Mouse (Mus musculus) forebrain, embryonic 16.5 days (tissue): ENCODE results near the gene Krt35. TPM values are rescaled to one million over a fixed set of nuclear protein-coding genes. Genes with fewer than 3 reads are reported as not detected.

Experiments
- ATAC-seq: fragments of 200-750 bp; cut with Nextera tagmentation; 2 replicates; pipeline ENCODE4 v1.8.0; 2017; ENCODE audit warnings: mild to moderate bottlenecking, moderate library complexity
- H3K27ac ChIP-seq: fragments of 300-500 bp; sonication (generic); 2 replicates; pipeline ENCODE4 v1.5.1; 2014; ENCODE audit warnings: low read length, control low read depth
- H3K27me3 ChIP-seq: fragments of 300-500 bp; sonication (generic); replicated peaks from 2 replicates; pipeline ENCODE4 v1.6.1; 2014; ENCODE audit warnings: low read length; ENCODE audit not compliant: control insufficient read depth, insufficient read depth
- H3K36me3 ChIP-seq: fragments of 300-500 bp; sonication (generic); 2 replicates; pipeline ENCODE4 v1.6.1; 2014; ENCODE audit not compliant: control insufficient read depth, insufficient read depth
- H3K4me1 ChIP-seq: fragments of 300-500 bp; sonication (generic); replicated peaks from 2 replicates; pipeline ENCODE4 v1.6.1; 2014; ENCODE audit warnings: low read length; ENCODE audit not compliant: control insufficient read depth, insufficient read depth
- H3K4me2 ChIP-seq: fragments of 300-500 bp; sonication (generic); 2 replicates; pipeline ENCODE4 v1.6.1; 2014; ENCODE audit warnings: mild to moderate bottlenecking, low read length, control low read depth
- H3K4me3 ChIP-seq: fragments of 300-500 bp; sonication (generic); replicated peaks from 2 replicates; pipeline ENCODE4 v1.5.1; 2014; ENCODE audit warnings: mild to moderate bottlenecking, low read length, control low read depth
- H3K9ac ChIP-seq: fragments of 300-500 bp; sonication (generic); replicated peaks from 2 replicates; pipeline ENCODE4 v1.6.1; 2014; ENCODE audit warnings: low read depth, low read length, control low read depth
- H3K9me3 ChIP-seq: fragments of 300-500 bp; sonication (generic); 2 replicates; pipeline ENCODE4 v1.6.1; 2016; ENCODE audit warnings: low read length; ENCODE audit not compliant: control insufficient read depth
- WGBS: fragments of 180-500 bp; shearing (Covaris S2); extraction: QIAGEN DNeasy Blood & Tissue Kit; methylation state at CpG from one replicate; pipeline ENCODE4 v1.1.7; 2014; 5-methylcytosine and 5-hydroxymethylcytosine counted together
- polyA plus RNA-seq: library from polyadenylated mRNA; unstranded; fragments of >200 nt; fragmentation: Nextera tagmentation; extraction: Ambion mirVana; gene quantifications from 2 replicates; pipeline ENCODE4 v1.2.1, GENCODE M21; 2015

Gene Krt35
- not detected in 2 replicates for polyA plus RNA-seq

GRCm38 (mm10) chr11:100096141-100096540, at the start of gene Krt35:
TSS of gene Krt35 (minus strand) at chr11:100096241.
- Histone ChIP-seq H3K4me1 (no peaks in the 10 kb centered on the region), H3K9me3 (no peaks in the 10 kb centered on the region), H3K36me3 (no peaks in the 10 kb centered on the region), H3K27me3 (no peaks in the 10 kb centered on the region), H3K27ac (no peak within 1 kb of the TSS), H3K4me2 (no peak within 1 kb of the TSS), H3K9ac (no peak within 1 kb of the TSS), H3K4me3 (no peak within 1 kb of the TSS)
- ATAC-seq: no peak
- WGBS: 42% methylated on average over 9 of the region's 9 CpGs

DNA sequence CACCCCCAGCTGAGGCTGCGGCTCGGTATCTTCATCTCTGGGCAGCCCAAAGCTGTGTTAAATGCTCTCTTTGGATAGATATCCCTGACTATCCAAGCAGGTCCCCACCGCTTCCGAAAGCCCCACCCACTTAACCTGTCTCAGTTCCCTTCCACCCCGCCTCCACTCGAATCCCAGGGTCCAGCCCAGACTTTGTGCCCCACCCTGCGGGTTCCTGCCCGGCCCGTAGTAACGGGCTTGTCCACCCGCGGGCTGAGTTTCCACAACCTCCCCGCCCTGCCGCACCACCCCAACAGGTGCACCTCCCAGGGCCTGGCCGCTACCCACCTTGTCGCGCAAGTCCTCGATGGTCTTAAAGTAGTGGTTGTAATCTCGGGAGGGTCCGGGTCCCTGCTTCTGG, 49.1 kb upstream of the Krt35 start:
- Histone ChIP-seq H3K27ac (no peak overlapping the region), H3K9ac (no peak overlapping the region), H3K4me1 (0 out of 2 replicates have a peak, but pooled peaks cover 6% of the 10 kb centered on the region), H3K36me3 (no peaks in the 10 kb centered on the region), H3K9me3 (no peaks in the 10 kb centered on the region), H3K27me3 (peaks cover 22% of the 10 kb centered on the region), H3K4me2 (peak overlapping the region; percentile 27), H3K4me3 (no peak overlapping the region)
- ATAC-seq: no peak
- 2% methylated on average over 20 of the region's 20 CpGs for WGBS

DNA sequence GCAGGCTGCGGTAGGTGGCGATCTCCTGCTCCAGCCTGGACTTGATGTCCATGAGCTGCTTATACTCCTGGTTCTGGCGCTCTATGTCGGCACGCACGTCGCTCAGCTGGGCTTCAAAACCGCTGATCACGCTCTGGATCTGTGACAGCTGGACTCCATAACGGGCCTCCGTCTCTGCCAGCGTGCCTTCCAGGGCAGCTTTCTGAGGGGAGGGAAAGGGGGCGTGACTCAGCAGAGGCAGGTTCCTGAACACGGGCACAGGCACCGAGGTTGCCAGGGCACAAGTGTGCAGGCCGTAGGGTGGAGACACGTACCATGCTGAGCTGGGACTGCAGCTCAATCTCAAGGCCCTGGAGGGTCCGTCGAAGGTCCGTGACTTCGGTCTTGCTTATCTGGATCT, 44.9 kb upstream of the Krt35 start:
- Histone ChIP-seq H3K27me3 (peaks cover 14% of the 10 kb centered on the region), H3K9ac (no peak overlapping the region), H3K4me3 (no peak overlapping the region), H3K36me3 (no peaks in the 10 kb centered on the region), H3K4me2 (no peak overlapping the region), H3K27ac (no peak overlapping the region), H3K4me1 (peaks cover 12% of the 10 kb centered on the region; the same call in 1 of the 2 replicates), H3K9me3 (no peaks in the 10 kb centered on the region)
- ATAC-seq: no peak
- 80% methylated on average over 21 of the region's 21 CpGs for WGBS

GRCm38 (mm10) chr11:100139391-100139790, 43.4 kb upstream of the Krt35 start:
- Histone ChIP-seq H3K4me2 (no peak overlapping the region), H3K4me3 (no peak overlapping the region), H3K9me3 (no peaks in the 10 kb centered on the region), H3K9ac (no peak overlapping the region), H3K4me1 (peaks cover 6% of the 10 kb centered on the region; the same call in 1 of the 2 replicates), H3K27me3 (peaks cover 6% of the 10 kb centered on the region; the same call in 1 of the 2 replicates), H3K27ac (no peak overlapping the region), H3K36me3 (no peaks in the 10 kb centered on the region)
- no peak for ATAC-seq
- 75% methylated on average over 2 of the region's 2 CpGs for WGBS

- H3K9me3 ChIP-seq: no peaks in the 10 kb centered on the region
- H3K36me3 ChIP-seq: no peaks in the 10 kb centered on the region
- no peak for ATAC-seq
- no peak overlapping the region for H3K9ac ChIP-seq
- no peaks in the 10 kb centered on the region for H3K27me3 ChIP-seq
- peaks cover 6% of the 10 kb centered on the region; the same call in 1 of the 2 replicates for H3K4me1 ChIP-seq
- no peak overlapping the region for H3K4me2 ChIP-seq
- no peak overlapping the region for H3K4me3 ChIP-seq
- no peak overlapping the region for H3K27ac ChIP-seq
- 54% methylated on average over 7 of the region's 7 CpGs for WGBS
Measured at GRCm38 (mm10) chr11:100138809-100139208, 42.8 kb upstream of the Krt35 start.

GRCm38 (mm10) chr11:100137693-100138092, 41.7 kb upstream of the Krt35 start:
- Histone ChIP-seq H3K4me2 (no peak overlapping the region), H3K4me1 (peaks cover 6% of the 10 kb centered on the region; the same call in 1 of the 2 replicates), H3K9me3 (no peaks in the 10 kb centered on the region), H3K36me3 (no peaks in the 10 kb centered on the region), H3K4me3 (no peak overlapping the region), H3K27me3 (no peaks in the 10 kb centered on the region), H3K27ac (no peak overlapping the region), H3K9ac (no peak overlapping the region)
- WGBS: 20% methylated on average over 5 of the region's 5 CpGs
- ATAC-seq: peak; percentile 61; the same call in 1 of the 2 replicates

- WGBS: 37% methylated on average over 5 of the region's 5 CpGs
- H3K27ac ChIP-seq: no peak overlapping the region
- H3K36me3 ChIP-seq: no peaks in the 10 kb centered on the region
- no peak overlapping the region for H3K4me2 ChIP-seq
- no peaks in the 10 kb centered on the region for H3K9me3 ChIP-seq
- peaks cover 6% of the 10 kb centered on the region; the same call in 1 of the 2 replicates for H3K4me1 ChIP-seq
- H3K4me3 ChIP-seq: no peak overlapping the region
- no peak overlapping the region for H3K9ac ChIP-seq
- H3K27me3 ChIP-seq: no peaks in the 10 kb centered on the region
- ATAC-seq: no peak
Measured at GRCm38 (mm10) chr11:100136559-100136958, 40.5 kb upstream of the Krt35 start.

- Histone ChIP-seq H3K9me3 (no peaks in the 10 kb centered on the region), H3K4me3 (no peak within 1 kb of the TSS), H3K36me3 (no peaks in the 10 kb centered on the region), H3K9ac (no peak within 1 kb of the TSS), H3K27ac (no peak within 1 kb of the TSS), H3K27me3 (no peaks in the 10 kb centered on the region), H3K4me1 (peaks cover 6% of the 10 kb centered on the region; the same call in 1 of the 2 replicates), H3K4me2 (no peak within 1 kb of the TSS)
- ATAC-seq: no peak
- WGBS: 66% methylated on average over 7 of the region's 7 CpGs
Measured at GRCm38 (mm10) chr11:100135731-100136130, 39.7 kb upstream of the Krt35 start, which contains the start of gene Krt15. TSS of gene Krt15 (minus strand) at chr11:100135928.

GRCm38 (mm10) chr11:100124901-100125300, 28.9 kb upstream of the Krt35 start:
- 88% methylated on average over 7 of the region's 7 CpGs for WGBS

DNA sequence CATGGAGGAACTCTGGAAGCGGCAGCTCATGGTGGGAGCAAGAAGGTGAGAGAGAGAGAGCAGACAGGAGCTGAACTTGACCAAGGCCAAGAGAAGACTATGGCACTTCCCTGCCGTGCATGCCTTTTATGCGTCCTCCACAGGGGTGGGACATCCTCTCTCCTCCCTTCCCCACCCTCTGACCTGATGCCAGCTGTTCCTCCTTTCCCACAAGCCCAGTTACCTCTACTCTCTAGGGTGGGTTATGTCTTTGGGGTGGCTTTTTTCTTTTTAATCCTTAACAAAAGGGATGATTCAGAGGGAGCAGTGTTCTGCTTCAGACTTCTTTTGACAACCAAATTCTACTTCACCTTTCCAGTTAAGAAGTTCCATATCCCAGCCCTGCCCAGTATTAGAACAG, 25.4 kb upstream of the Krt35 start, which contains the start of gene Krt13:
Gene Krt13, minus strand, starts transcription at position 101 of the 400 bp plus-strand sequence.
- Histone ChIP-seq H3K4me1 (no peaks in the 10 kb centered on the region), H3K27ac (no peak within 1 kb of the TSS), H3K36me3 (no peaks in the 10 kb centered on the region), H3K9ac (no peak within 1 kb of the TSS), H3K4me2 (no peak within 1 kb of the TSS), H3K27me3 (no peaks in the 10 kb centered on the region), H3K9me3 (no peaks in the 10 kb centered on the region), H3K4me3 (no peak within 1 kb of the TSS)
- no peak for ATAC-seq
- WGBS: 92% methylated on average over 3 of the region's 3 CpGs

More at GRCm38 (mm10) chr11:100124901-100125300, 28.9 kb upstream of the Krt35 start:
- Histone ChIP-seq H3K36me3 (no peaks in the 10 kb centered on the region), H3K4me3 (no peak overlapping the region), H3K9ac (no peak overlapping the region), H3K27ac (no peak overlapping the region), H3K27me3 (no peaks in the 10 kb centered on the region), H3K9me3 (no peaks in the 10 kb centered on the region), H3K4me2 (no peak overlapping the region), H3K4me1 (no peaks in the 10 kb centered on the region)
- no peak for ATAC-seq
